7 mouse cellular contexts compared by ENCODE assay signal in the genomic region with DNA sequence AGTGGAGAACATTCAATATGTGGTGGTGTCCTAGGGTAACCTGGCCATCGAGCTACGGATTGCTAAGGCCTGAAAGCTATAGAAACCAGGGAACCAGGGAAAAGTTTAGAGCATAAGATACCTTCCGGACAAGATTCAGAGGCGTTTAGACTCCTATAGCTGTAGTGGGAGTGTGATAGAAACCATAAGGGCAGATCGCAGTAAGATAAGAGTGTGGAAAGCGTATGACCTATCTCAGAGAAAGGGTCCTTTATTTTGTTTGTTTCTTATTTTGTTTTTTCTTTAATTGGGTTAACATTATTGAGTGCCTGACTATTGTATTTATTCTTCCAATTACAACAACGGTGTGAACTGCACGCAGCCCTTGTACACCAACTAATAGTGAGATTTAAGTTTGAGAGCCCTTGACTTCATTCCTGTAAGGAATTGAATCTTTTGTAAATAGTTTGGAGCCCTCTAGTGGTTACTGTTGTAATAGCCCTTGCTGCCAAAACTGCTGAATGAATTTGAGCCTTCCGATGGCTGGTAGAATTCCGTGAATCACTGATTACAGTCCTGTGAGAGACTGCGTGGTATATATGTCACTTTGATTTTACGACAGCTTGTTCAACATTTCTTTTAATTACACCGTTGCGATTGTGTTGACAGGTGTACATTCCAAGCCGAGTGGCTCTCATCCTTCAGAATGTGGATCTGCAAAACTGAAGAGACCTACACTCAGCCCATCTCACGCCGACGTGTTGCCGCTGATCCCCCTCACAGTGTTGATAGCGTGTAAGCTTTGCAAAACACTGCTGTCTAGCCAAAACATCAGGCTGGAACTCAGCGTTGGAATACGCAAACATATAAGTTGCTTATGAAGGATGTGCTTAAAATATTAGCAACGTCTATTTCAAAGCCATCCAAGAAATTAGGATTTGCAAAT.
DNase-seq lines count a peak whose midpoint lies in the region; ATAC-seq and TF ChIP-seq lines count a peak whose summit lies in the region.

No protein-coding gene starts in this region.

- WGBS in heart, embryonic 13.5 days: 45% methylated on average over 23 of the region's 23 CpGs
- WGBS in lung, embryonic 16.5 days: 44% methylated on average over 23 of the region's 23 CpGs

- H3K4me1 ChIP-seq in cortical plate, adult 2 months (ENCODE audit: control insufficient read depth, insufficient read depth, low read length): no peaks in the 10 kb centered on the region
- 0 out of 2 replicates have a peak, but pooled peaks cover 3% of the 10 kb centered on the region for H3K4me1 ChIP-seq in heart, embryonic 13.5 days
- H3K4me1 ChIP-seq in lung, embryonic 16.5 days (replicated peaks; ENCODE audit: control insufficient read depth, insufficient read depth, low read length): no peaks in the 10 kb centered on the region

- no peak overlapping the region for H3K9ac ChIP-seq in heart, embryonic 13.5 days
- H3K9ac ChIP-seq in lung, embryonic 16.5 days (ENCODE audit: low read length): no peak overlapping the region

- peak overlapping the region; percentile 57 for H3K4me2 ChIP-seq in heart, embryonic 13.5 days
- H3K4me2 ChIP-seq in lung, embryonic 16.5 days (ENCODE audit: low read depth, low read length): 0 out of 2 replicates have a peak overlapping the region, but pooled peaks have one; percentile 5

- H3K27me3 ChIP-seq in heart, embryonic 13.5 days (replicated peaks): no peaks in the 10 kb centered on the region
- H3K27me3 ChIP-seq in lung, embryonic 16.5 days (ENCODE audit: control insufficient read depth, insufficient read depth, low read depth, low read length): no peaks in the 10 kb centered on the region

- H3K27ac ChIP-seq in cortical plate, adult 2 months (ENCODE audit: insufficient read depth, low read length): no peak overlapping the region
- H3K27ac ChIP-seq in heart, embryonic 13.5 days (replicated peaks): no peak overlapping the region
- no peak overlapping the region for H3K27ac ChIP-seq in lung, embryonic 16.5 days (ENCODE audit: low read length)

- DNase-seq in A20 (ENCODE audit: low read depth, low spot score) (peak; percentile 51), ES-CJ7 (ENCODE audit: low read depth, low spot score) (peak; percentile 61)
- peak; percentile 55 for DNase-seq in kidney, postnatal 14 days
- peak; percentile 56 for DNase-seq in retina, postnatal 7 days (ENCODE audit: low read depth, low spot score)

- no peak for ATAC-seq in heart, embryonic 13.5 days (ENCODE audit: extremely low read depth, insufficient number of reproducible peaks, low FRiP score, low TSS enrichment)
- ATAC-seq in lung, embryonic 16.5 days (ENCODE audit: low read depth): peak; percentile 70

- H3K4me3 ChIP-seq in cortical plate, adult 2 months (ENCODE audit: insufficient read depth, low read length): peak overlapping the region; percentile 9
- 0 out of 2 replicates have a peak overlapping the region, but pooled peaks have one; percentile 8 for H3K4me3 ChIP-seq in heart, embryonic 13.5 days
- H3K4me3 ChIP-seq in lung, embryonic 16.5 days (ENCODE audit: low read length): no peak overlapping the region

- H3K36me3 ChIP-seq in heart, embryonic 13.5 days: no peaks in the 10 kb centered on the region
- H3K36me3 ChIP-seq in lung, embryonic 16.5 days (ENCODE audit: control insufficient read depth, insufficient read depth, low read length): no peaks in the 10 kb centered on the region

- peak; percentile 35; the same call in 1 of the 2 replicates for TF ChIP-seq CTCF in cortical plate, adult 2 months (IDR thresholded peaks at IDR 0.05; ENCODE audit: extremely low read depth, insufficient read depth, low read length)

- no peak for TF ChIP-seq POLR2A in cortical plate, adult 2 months (IDR thresholded peaks at IDR 0.05; ENCODE audit: extremely low read depth, insufficient read depth, low read length)

- no peaks in the 10 kb centered on the region for H3K9me3 ChIP-seq in heart, embryonic 13.5 days
- H3K9me3 ChIP-seq in lung, embryonic 16.5 days (ENCODE audit: control insufficient read depth, low read length): no peaks in the 10 kb centered on the region
